Mouse (Mus musculus): Measurements from ENCODE around the gene Ifit3. TPM values are rescaled to one million over a fixed set of nuclear protein-coding genes. Genes with fewer than 3 reads are reported as not detected.
"Not testable (repeated sequence)": the region's sequence is repeated elsewhere in the genome, so short reads cannot be mapped to it uniquely, and the experiment has no call there.

Ifit3 gene
- polyA plus RNA-seq, 1 experiment from 2014 or later, result 0.28 TPM

GRCm38 (mm10) chr19:34568988-34569895 lies 14.1 kb upstream of the Ifit3 start:
- Histone ChIP-seq H3K4me1 (peaks cover 19% of the 10 kb centered on the region), H3K27ac (no peak overlapping the region)
- WGBS, result 67% methylated on average over 7 of the region's 7 CpGs

GRCm38 (mm10) chr19:34569896-34570476 lies 13.3 kb upstream of the Ifit3 start:
- DNase-seq (ENCODE audit: low spot score), result no peak
- no peaks in the 10 kb centered on the region for H3K27me3 ChIP-seq (ENCODE audit: low read depth, poor library complexity, severe bottlenecking)
- 81% methylated on average over 4 of the region's 4 CpGs for WGBS

More at GRCm38 (mm10) chr19:34568988-34569895, 14.1 kb upstream of the Ifit3 start:
- no peaks in the 10 kb centered on the region for H3K27me3 ChIP-seq (ENCODE audit: low read depth, poor library complexity, severe bottlenecking)
- DNase-seq (ENCODE audit: low spot score), result no peak
- H3K9me3 ChIP-seq (replicated peaks), result no peaks in the 10 kb centered on the region
- H3K36me3 ChIP-seq, result no peaks in the 10 kb centered on the region
- no peak overlapping the region for H3K4me3 ChIP-seq

GRCm38 (mm10) chr19:34571080-34571479 lies 12.3 kb upstream of the Ifit3 start:
- no peaks in the 10 kb centered on the region for H3K36me3 ChIP-seq
- H3K27ac ChIP-seq, result no peak overlapping the region
- WGBS, result 87% methylated on average over 1 of the region's 1 CpGs
- no peaks in the 10 kb centered on the region for H3K27me3 ChIP-seq (ENCODE audit: low read depth, poor library complexity, severe bottlenecking)
- no peaks in the 10 kb centered on the region for H3K9me3 ChIP-seq (replicated peaks)
- H3K4me3 ChIP-seq, result no peak overlapping the region
- H3K4me1 ChIP-seq, result peaks cover 19% of the 10 kb centered on the region
- no peak for DNase-seq (ENCODE audit: low spot score)

More at GRCm38 (mm10) chr19:34569896-34570476, 13.3 kb upstream of the Ifit3 start:
- no peak overlapping the region for H3K27ac ChIP-seq
- no peaks in the 10 kb centered on the region for H3K36me3 ChIP-seq
- H3K4me1 ChIP-seq, result peaks cover 19% of the 10 kb centered on the region
- H3K9me3 ChIP-seq (replicated peaks), result no peaks in the 10 kb centered on the region
- no peak overlapping the region for H3K4me3 ChIP-seq

- H3K4me1 ChIP-seq, result peaks cover 19% of the 10 kb centered on the region
- H3K9me3 ChIP-seq (replicated peaks), result no peaks in the 10 kb centered on the region
- no peaks in the 10 kb centered on the region for H3K27me3 ChIP-seq (ENCODE audit: low read depth, poor library complexity, severe bottlenecking)
- 90% methylated on average over 5 of the region's 5 CpGs for WGBS
- H3K27ac ChIP-seq, result no peak overlapping the region
- no peak for DNase-seq (ENCODE audit: low spot score)
- no peaks in the 10 kb centered on the region for H3K36me3 ChIP-seq
- H3K4me3 ChIP-seq, result no peak overlapping the region
Observed at GRCm38 (mm10) chr19:34573650-34574049, 9.7 kb upstream of the Ifit3 start.

GRCm38 (mm10) chr19:34577121-34577520 lies 6.2 kb upstream of the Ifit3 start:
- WGBS, result 97% methylated on average over 1 of the region's 1 CpGs
- no peak overlapping the region for H3K27ac ChIP-seq
- H3K27me3 ChIP-seq (ENCODE audit: low read depth, poor library complexity, severe bottlenecking), result no peaks in the 10 kb centered on the region
- no peaks in the 10 kb centered on the region for H3K9me3 ChIP-seq (replicated peaks)
- no peaks in the 10 kb centered on the region for H3K4me1 ChIP-seq
- DNase-seq (ENCODE audit: low spot score), result no peak
- no peak overlapping the region for H3K4me3 ChIP-seq
- no peaks in the 10 kb centered on the region for H3K36me3 ChIP-seq

GRCm38 (mm10) chr19:34582696-34583095 lies 635 bp upstream of the Ifit3 start:
- H3K4me3 ChIP-seq; H3K27me3 ChIP-seq (ENCODE audit: low read depth, poor library complexity, severe bottlenecking); H3K4me1 ChIP-seq; H3K36me3 ChIP-seq; H3K27ac ChIP-seq; DNase-seq (ENCODE audit: low spot score); H3K9me3 ChIP-seq (replicated peaks): not testable (repeated sequence)
- WGBS, result 93% methylated on average over 2 of the region's 2 CpGs

- 75% methylated on average over 5 of the region's 5 CpGs for WGBS
- not testable (repeated sequence) for H3K27me3 ChIP-seq (ENCODE audit: low read depth, poor library complexity, severe bottlenecking); H3K27ac ChIP-seq; DNase-seq (ENCODE audit: low spot score); H3K4me1 ChIP-seq; H3K9me3 ChIP-seq (replicated peaks); H3K4me3 ChIP-seq; H3K36me3 ChIP-seq
Observed at GRCm38 (mm10) chr19:34585740-34586458, 2.6 kb downstream of the Ifit3 start.

GRCm38 (mm10) chr19:34587898-34588692 lies 4.8 kb downstream of the Ifit3 start:
- H3K9me3 ChIP-seq (replicated peaks); H3K4me3 ChIP-seq; H3K27ac ChIP-seq; H3K36me3 ChIP-seq; DNase-seq (ENCODE audit: low spot score); H3K27me3 ChIP-seq (ENCODE audit: low read depth, poor library complexity, severe bottlenecking); H3K4me1 ChIP-seq: not testable (repeated sequence)
- 87% methylated on average over 6 of the region's 12 CpGs for WGBS

GRCm38 (mm10) chr19:34588959-34589358 lies 5.6 kb downstream of the Ifit3 start:
- no peak for DNase-seq (ENCODE audit: low spot score)
- no peak overlapping the region for H3K27ac ChIP-seq
- H3K36me3 ChIP-seq, result no peaks in the 10 kb centered on the region
- no peaks in the 10 kb centered on the region for H3K27me3 ChIP-seq (ENCODE audit: low read depth, poor library complexity, severe bottlenecking)
- H3K4me1 ChIP-seq, result no peaks in the 10 kb centered on the region
- no peak overlapping the region for H3K4me3 ChIP-seq
- H3K9me3 ChIP-seq (replicated peaks), result no peaks in the 10 kb centered on the region

- Histone ChIP-seq H3K27me3 (ENCODE audit: low read depth, poor library complexity, severe bottlenecking) (no peaks in the 10 kb centered on the region), H3K4me3 (no peak overlapping the region), H3K4me1 (no peaks in the 10 kb centered on the region), H3K9me3 (replicated peaks) (no peaks in the 10 kb centered on the region), H3K36me3 (no peaks in the 10 kb centered on the region), H3K27ac (no peak overlapping the region)
- WGBS, result 94% methylated on average over 2 of the region's 2 CpGs
- DNase-seq (ENCODE audit: low spot score), result no peak
Observed at GRCm38 (mm10) chr19:34593456-34593855, 10.1 kb downstream of the Ifit3 start.

GRCm38 (mm10) chr19:34594523-34594922 lies 11.2 kb downstream of the Ifit3 start:
- H3K27ac ChIP-seq; H3K27me3 ChIP-seq (ENCODE audit: low read depth, poor library complexity, severe bottlenecking); H3K4me3 ChIP-seq; H3K9me3 ChIP-seq (replicated peaks); H3K36me3 ChIP-seq; H3K4me1 ChIP-seq; DNase-seq (ENCODE audit: low spot score): not testable (repeated sequence)
- 82% methylated on average over 3 of the region's 3 CpGs for WGBS

GRCm38 (mm10) chr19:34596811-34597210 lies 13.5 kb downstream of the Ifit3 start:
- Histone ChIP-seq H3K9me3 (replicated peaks) (no peaks in the 10 kb centered on the region), H3K4me3 (no peak overlapping the region), H3K36me3 (no peaks in the 10 kb centered on the region), H3K27me3 (ENCODE audit: low read depth, poor library complexity, severe bottlenecking) (no peaks in the 10 kb centered on the region), H3K27ac (no peak overlapping the region), H3K4me1 (no peaks in the 10 kb centered on the region)
- DNase-seq (ENCODE audit: low spot score), result no peak

Data from limb, embryonic 10.5 days (tissue).